Mouse (Mus musculus): Measurements from ENCODE around the gene Cdkn2d. TPM values are rescaled to one million over a fixed set of nuclear protein-coding genes. Genes with fewer than 3 reads are reported as not detected.
"Not testable (repeated sequence)": the region's sequence is repeated elsewhere in the genome, so short reads cannot be mapped to it uniquely, and the experiment has no call there.

Gene Cdkn2d
- polyA plus RNA-seq, 1 experiment from 2014 or later: 74.3 TPM

DNA sequence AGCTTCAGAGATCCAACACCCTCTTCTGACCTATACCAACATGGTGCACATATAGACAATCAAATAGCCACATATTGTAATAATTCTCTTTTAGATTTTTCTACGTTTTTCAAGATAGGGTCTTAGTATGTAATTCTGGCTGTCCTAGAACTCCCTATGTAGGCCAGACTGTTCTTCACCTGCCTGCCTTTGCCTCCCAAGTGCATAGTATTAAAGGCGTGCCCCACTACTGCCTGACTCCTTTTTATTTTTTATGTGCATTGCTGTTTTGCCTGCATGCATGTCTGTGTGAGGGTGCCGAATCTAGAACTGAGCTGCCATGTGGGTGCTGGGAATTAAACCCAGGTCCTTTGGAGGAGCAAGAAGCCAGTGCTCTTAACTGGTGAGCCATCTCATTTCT, 1.1 kb upstream of the Cdkn2d start:
- peak overlapping the region; percentile 68 for H3K4me2 ChIP-seq (ENCODE audit: low read depth, low read length)
- peak overlapping the region; percentile 71 for H3K9ac ChIP-seq (replicated peaks)
- WGBS (ENCODE audit: insufficient replicate concordance): 80% methylated on average over 3 of the region's 3 CpGs
- no peak for ATAC-seq
- peak overlapping the region; percentile 81 for H3K4me3 ChIP-seq (ENCODE audit: low read depth, low read length)
- no peak for DNase-seq
- H3K27ac ChIP-seq (ENCODE audit: low read depth): no peak overlapping the region
- no peaks in the 10 kb centered on the region for H3K27me3 ChIP-seq (ENCODE audit: insufficient read depth, low read length)
- peaks cover 10% of the 10 kb centered on the region for H3K36me3 ChIP-seq (replicated peaks; ENCODE audit: insufficient read depth, low read length)
- no peaks in the 10 kb centered on the region for H3K9me3 ChIP-seq (ENCODE audit: low read length)
- H3K4me1 ChIP-seq (ENCODE audit: insufficient read depth): peaks cover 11% of the 10 kb centered on the region
- no peak for TF ChIP-seq CTCF (IDR thresholded peaks at IDR 0.05; ENCODE audit: low read depth)
- TF ChIP-seq EP300 (IDR thresholded peaks at IDR 0.05; ENCODE audit: low read depth): no peak

DNA sequence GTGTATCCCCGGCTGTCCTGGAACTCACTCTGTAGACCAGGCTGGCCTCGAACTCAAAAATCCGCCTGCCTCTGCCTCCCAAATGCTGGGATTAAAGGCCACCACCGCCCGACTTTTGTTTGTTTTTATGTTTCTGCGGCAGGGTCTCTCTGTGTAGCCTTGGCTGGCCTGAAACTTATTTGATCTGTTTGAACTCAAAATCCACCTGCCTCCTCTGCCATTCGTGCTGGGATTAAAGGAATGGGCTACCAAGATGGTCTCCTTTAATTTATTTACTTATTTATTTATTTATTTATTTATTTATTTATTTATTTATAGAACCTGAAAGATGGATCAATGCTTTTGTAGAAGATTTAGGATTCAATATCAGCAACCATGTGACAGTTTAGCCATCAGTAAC, 661 bp upstream of the Cdkn2d start:
- DNase-seq; H3K9me3 ChIP-seq (ENCODE audit: low read length); H3K27me3 ChIP-seq (ENCODE audit: insufficient read depth, low read length); ATAC-seq: not testable (repeated sequence)
- H3K27ac ChIP-seq (ENCODE audit: low read depth): peak overlapping the region; percentile 81
- peak overlapping the region; percentile 68 for H3K4me2 ChIP-seq (ENCODE audit: low read depth, low read length)
- H3K36me3 ChIP-seq (replicated peaks; ENCODE audit: insufficient read depth, low read length): peaks cover 10% of the 10 kb centered on the region
- H3K4me1 ChIP-seq (ENCODE audit: insufficient read depth): peaks cover 15% of the 10 kb centered on the region
- H3K4me3 ChIP-seq (ENCODE audit: low read depth, low read length): peak overlapping the region; percentile 81
- 10% methylated on average over 7 of the region's 7 CpGs for WGBS (ENCODE audit: insufficient replicate concordance)
- peak overlapping the region; percentile 71 for H3K9ac ChIP-seq (replicated peaks)

DNA sequence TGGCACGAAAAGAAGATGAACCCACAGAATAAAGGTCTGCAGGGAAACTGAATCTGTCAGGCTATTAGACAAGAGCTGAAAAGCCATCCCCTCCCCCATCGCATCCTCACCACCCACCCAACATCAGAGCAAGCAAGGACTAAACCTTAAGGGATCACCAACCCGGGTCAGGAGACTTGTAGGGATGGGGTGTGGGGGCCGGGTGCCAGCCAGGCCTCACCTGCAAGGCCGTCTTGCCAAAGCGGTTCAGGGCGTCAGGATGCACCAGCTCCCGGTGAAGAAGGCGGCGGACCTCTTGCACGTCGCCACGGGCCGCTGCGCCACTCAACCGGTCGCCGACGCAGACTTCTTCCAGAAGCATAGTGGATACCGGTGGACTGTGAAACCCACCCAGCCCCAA, 618 bp downstream of the Cdkn2d start:
- ATAC-seq (0 out of 2 replicates have a peak, but pooled peaks have one; percentile 0), DNase-seq (no peak)
- Histone ChIP-seq H3K4me1 (ENCODE audit: insufficient read depth) (peaks cover 21% of the 10 kb centered on the region), H3K27ac (ENCODE audit: low read depth) (peak overlapping the region; percentile 95), H3K4me3 (ENCODE audit: low read depth, low read length) (peak overlapping the region; percentile 81), H3K36me3 (replicated peaks; ENCODE audit: insufficient read depth, low read length) (peaks cover 13% of the 10 kb centered on the region), H3K9ac (replicated peaks) (peak overlapping the region; percentile 92), H3K27me3 (ENCODE audit: insufficient read depth, low read length) (no peaks in the 10 kb centered on the region), H3K9me3 (ENCODE audit: low read length) (no peaks in the 10 kb centered on the region), H3K4me2 (ENCODE audit: low read depth, low read length) (peak overlapping the region; percentile 84)
- TF ChIP-seq EP300 (IDR thresholded peaks at IDR 0.05; ENCODE audit: low read depth) (no peak), CTCF (IDR thresholded peaks at IDR 0.05; ENCODE audit: low read depth) (no peak)
- under 1% methylated on average over 20 of the region's 20 CpGs for WGBS (ENCODE audit: insufficient replicate concordance)

DNA sequence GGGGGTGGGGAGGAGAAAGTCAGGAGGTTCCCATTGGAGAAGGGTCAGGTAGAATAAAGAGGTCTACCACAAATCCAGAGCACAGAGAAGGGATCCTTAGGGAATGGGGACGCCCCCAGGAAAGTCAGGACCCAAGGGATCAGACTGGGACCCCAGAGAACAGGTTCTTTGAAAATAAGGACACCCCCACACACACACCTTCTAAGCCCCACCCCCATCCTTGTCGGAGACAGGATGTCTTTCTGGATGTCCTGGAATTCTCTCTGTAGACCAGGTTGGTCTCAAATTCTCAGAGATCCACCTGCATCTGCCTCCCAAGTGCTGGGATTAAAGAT, 1.9 kb downstream of the Cdkn2d start:
- Histone ChIP-seq H3K9me3 (ENCODE audit: low read length) (no peaks in the 10 kb centered on the region), H3K4me2 (ENCODE audit: low read depth, low read length) (peak overlapping the region; percentile 84), H3K9ac (replicated peaks) (peak overlapping the region; percentile 92), H3K4me3 (ENCODE audit: low read depth, low read length) (peak overlapping the region; percentile 81), H3K4me1 (ENCODE audit: insufficient read depth) (peaks cover 28% of the 10 kb centered on the region), H3K36me3 (replicated peaks; ENCODE audit: insufficient read depth, low read length) (peaks cover 23% of the 10 kb centered on the region), H3K27ac (ENCODE audit: low read depth) (peak overlapping the region; percentile 95), H3K27me3 (ENCODE audit: insufficient read depth, low read length) (no peaks in the 10 kb centered on the region)
- ATAC-seq: no peak
- WGBS (ENCODE audit: insufficient replicate concordance): 69% methylated on average over 2 of the region's 2 CpGs
- TF ChIP-seq EP300 (IDR thresholded peaks at IDR 0.05; ENCODE audit: low read depth) (no peak), CTCF (IDR thresholded peaks at IDR 0.05; ENCODE audit: low read depth) (no peak)
- no peak for DNase-seq

DNA sequence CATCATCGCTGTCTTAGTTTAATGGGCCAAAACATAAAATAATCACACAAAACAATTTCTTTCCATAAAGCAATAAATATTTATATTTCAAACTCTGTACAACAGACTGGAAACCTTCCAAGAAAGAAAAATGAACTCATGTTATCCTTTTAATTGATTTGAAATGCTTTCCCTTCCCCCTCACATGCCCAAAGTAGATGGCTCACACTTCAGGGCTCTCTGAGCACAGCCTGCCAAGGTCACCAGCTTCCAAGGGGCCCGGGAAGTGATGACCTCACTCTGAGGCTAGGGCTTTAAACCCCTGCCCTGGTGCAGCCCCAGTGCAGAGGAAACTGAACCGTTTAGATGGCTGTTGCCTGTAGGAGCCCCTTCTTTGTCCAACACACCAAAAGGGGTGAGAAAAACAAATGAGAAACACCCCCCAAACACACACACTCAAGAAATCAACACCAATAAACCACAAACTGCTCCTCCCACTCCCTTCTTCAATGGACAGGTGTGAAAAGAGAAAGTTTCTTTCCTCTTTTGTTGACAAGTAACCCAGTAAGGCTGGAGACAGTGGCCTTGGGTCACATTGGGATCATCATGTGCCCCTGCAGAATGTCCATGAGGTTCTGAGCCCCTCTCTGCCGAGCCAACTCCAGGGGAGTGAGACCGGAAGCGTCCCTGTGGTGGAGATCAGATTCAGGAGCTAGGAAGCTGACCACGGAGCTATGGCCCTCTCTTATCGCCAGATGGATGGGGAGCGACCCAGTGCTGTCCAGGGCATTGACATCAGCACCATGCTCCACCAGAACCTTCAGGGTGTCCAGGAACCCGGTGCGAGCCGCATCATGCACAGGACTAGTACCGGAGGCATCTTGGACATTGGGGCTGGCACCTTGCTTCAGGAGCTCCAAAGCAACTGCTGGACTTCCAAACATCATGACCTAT, 2.5 kb downstream of the Cdkn2d start:
- Histone ChIP-seq H3K27me3 (ENCODE audit: insufficient read depth, low read length) (no peaks in the 10 kb centered on the region), H3K9ac (replicated peaks) (peak overlapping the region; percentile 92), H3K4me2 (ENCODE audit: low read depth, low read length) (peak overlapping the region; percentile 84), H3K4me3 (ENCODE audit: low read depth, low read length) (peak overlapping the region; percentile 81), H3K4me1 (ENCODE audit: insufficient read depth) (peaks cover 29% of the 10 kb centered on the region), H3K27ac (ENCODE audit: low read depth) (peak overlapping the region; percentile 95), H3K36me3 (replicated peaks; ENCODE audit: insufficient read depth, low read length) (peaks cover 27% of the 10 kb centered on the region), H3K9me3 (ENCODE audit: low read length) (no peaks in the 10 kb centered on the region)
- no peak for ATAC-seq
- 54% methylated on average over 13 of the region's 13 CpGs for WGBS (ENCODE audit: insufficient replicate concordance)
- DNase-seq: peak; percentile 52
- TF ChIP-seq CTCF (IDR thresholded peaks at IDR 0.05; ENCODE audit: low read depth) (no peak), EP300 (IDR thresholded peaks at IDR 0.05; ENCODE audit: low read depth) (0 out of 2 replicates have a peak, but pooled peaks have one; percentile 5)

DNA sequence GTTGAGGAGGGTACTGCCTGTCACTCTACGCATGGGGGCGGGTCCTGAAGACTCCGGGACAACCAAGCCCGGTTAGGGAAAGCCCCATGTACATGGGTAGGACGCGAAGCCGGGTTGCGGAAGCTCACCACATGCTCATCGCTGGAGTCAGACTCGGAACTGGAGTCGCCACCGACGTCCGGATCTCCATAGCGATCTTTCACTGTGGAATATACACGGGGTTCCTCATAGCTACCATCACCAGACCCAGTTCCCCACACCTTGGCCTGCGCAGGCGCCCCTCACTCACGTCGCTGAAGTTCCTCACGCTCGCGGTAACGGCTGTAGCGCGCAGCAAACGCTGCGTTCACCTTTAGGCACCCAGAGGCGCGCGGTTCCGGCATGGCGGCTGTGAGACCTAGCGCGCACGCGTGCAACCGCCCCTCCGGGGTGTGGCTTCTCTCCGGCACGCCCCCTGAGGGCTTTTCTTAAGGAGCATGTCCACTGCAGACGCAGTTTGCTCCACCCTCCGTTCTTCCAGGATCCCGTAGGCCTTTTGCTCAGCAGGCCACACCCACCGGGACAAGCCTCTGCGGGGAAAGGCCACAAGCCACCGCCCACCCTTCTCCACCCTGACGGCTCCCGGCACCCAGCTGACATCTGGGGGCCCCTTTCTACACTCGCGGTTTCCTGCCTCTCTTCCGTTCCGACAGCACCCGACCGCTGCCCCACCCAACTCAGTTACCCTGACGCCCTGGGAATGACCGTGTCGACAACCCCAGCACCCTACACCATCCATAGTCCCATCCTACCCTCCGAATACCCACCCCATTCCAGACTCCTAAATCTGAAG, 3.4 kb downstream of the Cdkn2d start, which contains the start of gene Kri1:
TSS of gene Kri1 (minus strand) at position 399 of the 832 bp plus-strand sequence.
- Histone ChIP-seq H3K27ac (ENCODE audit: low read depth) (peak within 1 kb of the TSS; percentile 95), H3K9ac (replicated peaks) (peak within 1 kb of the TSS; percentile 92), H3K4me1 (ENCODE audit: insufficient read depth) (peaks cover 29% of the 10 kb centered on the region), H3K4me2 (ENCODE audit: low read depth, low read length) (peak within 1 kb of the TSS; percentile 84), H3K4me3 (ENCODE audit: low read depth, low read length) (peak within 1 kb of the TSS; percentile 81), H3K36me3 (replicated peaks; ENCODE audit: insufficient read depth, low read length) (peaks cover 29% of the 10 kb centered on the region), H3K9me3 (ENCODE audit: low read length) (no peaks in the 10 kb centered on the region), H3K27me3 (ENCODE audit: insufficient read depth, low read length) (no peaks in the 10 kb centered on the region)
- TF ChIP-seq CTCF (IDR thresholded peaks at IDR 0.05; ENCODE audit: low read depth) (no peak), EP300 (IDR thresholded peaks at IDR 0.05; ENCODE audit: low read depth) (peak; percentile 61)
- peak; percentile 64 for ATAC-seq
- peak; percentile 99 for DNase-seq
- WGBS (ENCODE audit: insufficient replicate concordance): under 1% methylated on average over 59 of the region's 59 CpGs

All from liver, postnatal 0 days (tissue).